Mouse (Mus musculus): ENCODE measurements at regions not wholly inside any gene's neighbourhood (a gene's known extent, or its start where the extent isn't known, plus 50 kb on each side); places are given as distances from the start of the nearest gene placed in this dataset.

GRCm38 (mm10) chr2:142560896-142561500, 340.3 kb downstream of the Kif16b start:
- WGBS, result 11% methylated on average over 4 of the region's 4 CpGs
- H3K27ac ChIP-seq (ENCODE audit: low read depth, low read length), result 0 out of 2 replicates have a peak overlapping the region, but pooled peaks have one; percentile 2
- H3K36me3 ChIP-seq (ENCODE audit: control insufficient read depth, insufficient read depth, low read length), result no peaks in the 10 kb centered on the region
- no peak overlapping the region for H3K4me3 ChIP-seq (ENCODE audit: low read depth, low read length)
- no peaks in the 10 kb centered on the region for H3K9me3 ChIP-seq (replicated peaks; ENCODE audit: control insufficient read depth, low read length)
- no peaks in the 10 kb centered on the region for H3K27me3 ChIP-seq (replicated peaks; ENCODE audit: control insufficient read depth, insufficient read depth, low read length)
- DNase-seq (ENCODE audit: low spot score) (peak; percentile 92), ATAC-seq (peak; percentile 95)
- peaks cover 5% of the 10 kb centered on the region; the same call in 1 of the 2 replicates for H3K4me1 ChIP-seq (ENCODE audit: control insufficient read depth, insufficient read depth, low read length)
- H3K9ac ChIP-seq (ENCODE audit: low read length), result no peak overlapping the region
- H3K4me2 ChIP-seq (ENCODE audit: low read length), result no peak overlapping the region

DNA sequence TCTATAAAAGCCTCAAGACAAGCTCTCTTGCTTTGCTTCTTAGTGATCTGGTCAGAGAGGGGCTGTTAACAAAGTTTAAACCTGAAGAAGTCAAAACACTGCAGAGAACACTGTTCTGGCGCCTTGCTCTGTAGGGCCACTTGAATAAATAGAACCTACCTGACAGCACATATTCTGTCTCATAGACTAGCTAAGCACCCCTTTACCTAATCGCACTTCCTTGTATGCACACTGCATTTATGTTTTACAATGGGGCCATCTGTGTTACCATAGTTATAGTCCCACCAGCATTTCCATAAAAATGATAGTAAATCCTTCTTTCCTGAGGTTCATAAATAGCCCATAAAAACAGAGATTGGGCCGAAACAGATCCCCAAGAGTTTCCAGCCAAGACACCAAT, 340.9 kb downstream of the Kif16b start:
- H3K4me3 ChIP-seq (ENCODE audit: low read depth, low read length), result no peak overlapping the region
- no peak overlapping the region for H3K4me2 ChIP-seq (ENCODE audit: low read length)
- H3K27me3 ChIP-seq (replicated peaks; ENCODE audit: control insufficient read depth, insufficient read depth, low read length), result no peaks in the 10 kb centered on the region
- no peak overlapping the region; the same call in 1 of the 2 replicates for H3K27ac ChIP-seq (ENCODE audit: low read depth, low read length)
- H3K9ac ChIP-seq (ENCODE audit: low read length), result no peak overlapping the region
- DNase-seq (ENCODE audit: low spot score) (peak; percentile 17), ATAC-seq (peak; percentile 49; the same call in 1 of the 2 replicates)
- peaks cover 5% of the 10 kb centered on the region; the same call in 1 of the 2 replicates for H3K4me1 ChIP-seq (ENCODE audit: control insufficient read depth, insufficient read depth, low read length)
- no peaks in the 10 kb centered on the region for H3K36me3 ChIP-seq (ENCODE audit: control insufficient read depth, insufficient read depth, low read length)
- H3K9me3 ChIP-seq (replicated peaks; ENCODE audit: control insufficient read depth, low read length), result no peaks in the 10 kb centered on the region
- 45% methylated on average over 3 of the region's 3 CpGs for WGBS

DNA sequence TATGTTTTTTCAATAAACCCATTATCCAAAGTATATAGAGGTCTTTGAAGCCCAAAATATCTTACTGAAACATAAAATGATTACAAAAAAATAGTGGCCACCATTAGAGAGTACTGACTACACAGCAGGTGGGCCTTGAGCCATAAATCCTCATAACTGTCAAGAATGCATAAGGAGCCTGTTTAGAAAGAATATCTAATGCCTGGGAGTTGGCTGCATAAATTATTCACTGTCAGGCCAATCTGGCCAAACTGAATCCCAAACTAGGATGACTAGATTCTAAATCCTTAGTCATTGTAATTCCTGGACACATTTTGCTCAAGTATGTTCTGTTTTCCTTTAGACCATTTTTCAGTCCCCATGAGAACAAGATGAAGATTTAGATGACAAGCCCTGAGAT, 341.4 kb downstream of the Kif16b start:
- ATAC-seq, result peak; percentile 36; the same call in 1 of the 2 replicates
- H3K9ac ChIP-seq (ENCODE audit: low read length), result no peak overlapping the region
- H3K27ac ChIP-seq (ENCODE audit: low read depth, low read length), result no peak overlapping the region; the same call in 1 of the 2 replicates
- no peaks in the 10 kb centered on the region for H3K27me3 ChIP-seq (replicated peaks; ENCODE audit: control insufficient read depth, insufficient read depth, low read length)
- H3K36me3 ChIP-seq (ENCODE audit: control insufficient read depth, insufficient read depth, low read length), result no peaks in the 10 kb centered on the region
- no peak overlapping the region for H3K4me3 ChIP-seq (ENCODE audit: low read depth, low read length)
- peaks cover 5% of the 10 kb centered on the region; the same call in 1 of the 2 replicates for H3K4me1 ChIP-seq (ENCODE audit: control insufficient read depth, insufficient read depth, low read length)
- DNase-seq (ENCODE audit: low spot score), result peak; percentile 64
- H3K4me2 ChIP-seq (ENCODE audit: low read length), result no peak overlapping the region
- H3K9me3 ChIP-seq (replicated peaks; ENCODE audit: control insufficient read depth, low read length), result no peaks in the 10 kb centered on the region

GRCm38 (mm10) chr2:142554851-142555250, 346.5 kb downstream of the Kif16b start:
- H3K36me3 ChIP-seq (ENCODE audit: control insufficient read depth, insufficient read depth, low read length), result no peaks in the 10 kb centered on the region
- H3K4me3 ChIP-seq (ENCODE audit: low read depth, low read length), result no peak overlapping the region
- ATAC-seq, result peak; percentile 68; the same call in 1 of the 2 replicates
- no peak overlapping the region for H3K27ac ChIP-seq (ENCODE audit: low read depth, low read length)
- H3K9ac ChIP-seq (ENCODE audit: low read length), result no peak overlapping the region
- H3K4me2 ChIP-seq (ENCODE audit: low read length), result no peak overlapping the region
- no peaks in the 10 kb centered on the region for H3K27me3 ChIP-seq (replicated peaks; ENCODE audit: control insufficient read depth, insufficient read depth, low read length)
- DNase-seq (ENCODE audit: low spot score), result peak; percentile 47
- 60% methylated on average over 2 of the region's 2 CpGs for WGBS
- no peaks in the 10 kb centered on the region for H3K4me1 ChIP-seq (ENCODE audit: control insufficient read depth, insufficient read depth, low read length)
- no peaks in the 10 kb centered on the region for H3K9me3 ChIP-seq (replicated peaks; ENCODE audit: control insufficient read depth, low read length)

GRCm38 (mm10) chr2:142551690-142552089, 349.6 kb downstream of the Kif16b start:
- DNase-seq (ENCODE audit: low spot score) (no peak), ATAC-seq (0 out of 2 replicates have a peak, but pooled peaks have one; percentile 18)
- WGBS, result 63% methylated on average over 3 of the region's 3 CpGs
- H3K36me3 ChIP-seq (ENCODE audit: control insufficient read depth, insufficient read depth, low read length), result no peaks in the 10 kb centered on the region
- no peak overlapping the region for H3K9ac ChIP-seq (ENCODE audit: low read length)
- H3K27me3 ChIP-seq (replicated peaks; ENCODE audit: control insufficient read depth, insufficient read depth, low read length), result no peaks in the 10 kb centered on the region
- H3K9me3 ChIP-seq (replicated peaks; ENCODE audit: control insufficient read depth, low read length), result no peaks in the 10 kb centered on the region
- H3K4me3 ChIP-seq (ENCODE audit: low read depth, low read length), result no peak overlapping the region
- no peaks in the 10 kb centered on the region for H3K4me1 ChIP-seq (ENCODE audit: control insufficient read depth, insufficient read depth, low read length)
- no peak overlapping the region for H3K27ac ChIP-seq (ENCODE audit: low read depth, low read length)
- no peak overlapping the region for H3K4me2 ChIP-seq (ENCODE audit: low read length)

GRCm38 (mm10) chr2:142548766-142549165, 352.6 kb downstream of the Kif16b start:
- DNase-seq (ENCODE audit: low spot score), result peak; percentile 64
- no peak overlapping the region for H3K9ac ChIP-seq (ENCODE audit: low read length)
- no peaks in the 10 kb centered on the region for H3K27me3 ChIP-seq (replicated peaks; ENCODE audit: control insufficient read depth, insufficient read depth, low read length)
- WGBS, result 86% methylated on average over 4 of the region's 4 CpGs
- H3K4me2 ChIP-seq (ENCODE audit: low read length), result no peak overlapping the region
- no peaks in the 10 kb centered on the region for H3K9me3 ChIP-seq (replicated peaks; ENCODE audit: control insufficient read depth, low read length)
- no peak overlapping the region for H3K4me3 ChIP-seq (ENCODE audit: low read depth, low read length)
- no peak overlapping the region for H3K27ac ChIP-seq (ENCODE audit: low read depth, low read length)
- no peak; the same call in 1 of the 2 replicates for ATAC-seq
- no peaks in the 10 kb centered on the region for H3K4me1 ChIP-seq (ENCODE audit: control insufficient read depth, insufficient read depth, low read length)
- H3K36me3 ChIP-seq (ENCODE audit: control insufficient read depth, insufficient read depth, low read length), result no peaks in the 10 kb centered on the region

- H3K27ac ChIP-seq (ENCODE audit: low read depth, low read length), result no peak overlapping the region
- no peak overlapping the region for H3K9ac ChIP-seq (ENCODE audit: low read length)
- WGBS, result 72% methylated on average over 6 of the region's 6 CpGs
- no peaks in the 10 kb centered on the region for H3K4me1 ChIP-seq (ENCODE audit: control insufficient read depth, insufficient read depth, low read length)
- H3K9me3 ChIP-seq (replicated peaks; ENCODE audit: control insufficient read depth, low read length), result no peaks in the 10 kb centered on the region
- H3K4me3 ChIP-seq (ENCODE audit: low read depth, low read length), result no peak overlapping the region
- no peak overlapping the region for H3K4me2 ChIP-seq (ENCODE audit: low read length)
- peak; percentile 79 for DNase-seq (ENCODE audit: low spot score)
- no peaks in the 10 kb centered on the region for H3K36me3 ChIP-seq (ENCODE audit: control insufficient read depth, insufficient read depth, low read length)
- ATAC-seq, result peak; percentile 75; the same call in 1 of the 2 replicates
- no peaks in the 10 kb centered on the region for H3K27me3 ChIP-seq (replicated peaks; ENCODE audit: control insufficient read depth, insufficient read depth, low read length)
These were observed 356.4 kb downstream of the Kif16b start for GRCm38 (mm10) chr2:142544937-142545336.

DNA sequence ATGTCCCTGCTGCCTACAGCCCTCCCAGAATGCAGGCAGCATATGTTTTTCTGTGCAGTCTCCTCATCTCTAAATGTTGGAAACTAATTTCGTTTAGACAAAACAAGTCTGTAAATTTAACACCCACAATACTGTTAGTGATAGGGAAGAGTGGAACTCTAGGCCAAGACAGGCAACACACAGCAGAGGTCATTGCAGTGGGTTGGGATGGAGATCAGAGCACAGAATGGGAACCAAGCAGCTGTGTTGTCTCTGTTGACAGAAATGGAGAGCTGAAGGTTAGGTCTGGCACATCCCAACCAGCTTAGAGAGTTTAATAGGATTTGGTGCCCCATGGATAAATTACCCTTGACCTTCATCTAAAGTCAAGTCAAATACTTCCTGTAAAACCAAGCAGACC, 361.4 kb downstream of the Kif16b start:
- Histone ChIP-seq H3K4me1 (ENCODE audit: control insufficient read depth, insufficient read depth, low read length) (no peaks in the 10 kb centered on the region), H3K9ac (ENCODE audit: low read length) (no peak overlapping the region), H3K4me2 (ENCODE audit: low read length) (no peak overlapping the region), H3K27ac (ENCODE audit: low read depth, low read length) (no peak overlapping the region), H3K27me3 (replicated peaks; ENCODE audit: control insufficient read depth, insufficient read depth, low read length) (no peaks in the 10 kb centered on the region), H3K9me3 (replicated peaks; ENCODE audit: control insufficient read depth, low read length) (no peaks in the 10 kb centered on the region), H3K4me3 (ENCODE audit: low read depth, low read length) (no peak overlapping the region), H3K36me3 (ENCODE audit: control insufficient read depth, insufficient read depth, low read length) (no peaks in the 10 kb centered on the region)
- DNase-seq (ENCODE audit: low spot score) (no peak), ATAC-seq (no peak)
- WGBS, result 76% methylated on average over 1 of the region's 1 CpGs

DNA sequence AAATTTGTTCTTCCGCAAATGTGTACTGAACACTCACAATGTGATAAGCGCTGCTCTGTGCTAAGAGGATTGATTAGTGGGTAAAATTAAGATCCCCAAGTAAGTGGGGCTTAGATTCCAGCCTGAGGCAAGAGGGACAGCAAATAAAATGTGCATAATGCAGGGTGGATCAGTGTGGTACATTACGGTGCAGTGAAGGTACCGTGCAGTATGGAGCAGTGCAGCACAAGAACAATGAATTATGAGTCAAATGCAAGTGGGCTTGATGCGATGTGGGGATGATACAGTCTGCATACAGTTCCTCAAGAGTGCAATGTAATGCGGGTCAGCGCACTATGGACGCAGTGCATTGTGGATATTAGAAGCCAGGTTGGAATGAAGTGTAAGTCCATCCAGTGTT, 367.8 kb downstream of the Kif16b start:
- H3K9me3 ChIP-seq (replicated peaks; ENCODE audit: control insufficient read depth, low read length), result no peaks in the 10 kb centered on the region
- 96% methylated on average over 8 of the region's 8 CpGs for WGBS
- H3K36me3 ChIP-seq (ENCODE audit: control insufficient read depth, insufficient read depth, low read length), result no peaks in the 10 kb centered on the region
- no peaks in the 10 kb centered on the region for H3K4me1 ChIP-seq (ENCODE audit: control insufficient read depth, insufficient read depth, low read length)
- H3K27ac ChIP-seq (ENCODE audit: low read depth, low read length), result no peak overlapping the region
- DNase-seq (ENCODE audit: low spot score) (no peak), ATAC-seq (no peak)
- no peak overlapping the region for H3K9ac ChIP-seq (ENCODE audit: low read length)
- no peaks in the 10 kb centered on the region for H3K27me3 ChIP-seq (replicated peaks; ENCODE audit: control insufficient read depth, insufficient read depth, low read length)
- no peak overlapping the region for H3K4me3 ChIP-seq (ENCODE audit: low read depth, low read length)
- no peak overlapping the region for H3K4me2 ChIP-seq (ENCODE audit: low read length)

All from forebrain, embryonic 14.5 days (tissue).